Mouse (Mus musculus): Measurements from ENCODE around the gene Ubxn6.

Ubxn6 gene

GRCm38 (mm10) chr17:56051369-56051768, 23.5 kb downstream of the Ubxn6 start:
- no peak for DNase-seq

- DNase-seq: no peak
Observed at GRCm38 (mm10) chr17:56040857-56041163, 34.0 kb downstream of the Ubxn6 start.

- peak; percentile 99 for DNase-seq
Observed at GRCm38 (mm10) chr17:56040030-56040856, 34.6 kb downstream of the Ubxn6 start, which contains the start of gene Chaf1a. Chaf1a (plus strand) TSS chr17:56040439.

- DNase-seq: no peak
Observed at GRCm38 (mm10) chr17:56039345-56039744, 35.5 kb downstream of the Ubxn6 start.

GRCm38 (mm10) chr17:56038583-56039261, 36.1 kb downstream of the Ubxn6 start:
- DNase-seq: peak in 1 of 2 experiments; percentile 57

- no peak for DNase-seq
Observed at GRCm38 (mm10) chr17:56036901-56037287, 37.9 kb downstream of the Ubxn6 start.

- peak; percentile 100 for DNase-seq
Observed at GRCm38 (mm10) chr17:56036176-56036900, 38.5 kb downstream of the Ubxn6 start, which contains the start of gene Sh3gl1. Sh3gl1 (minus strand) TSS chr17:56036635.

- DNase-seq: no peak
Observed at GRCm38 (mm10) chr17:56035216-56035615, 39.6 kb downstream of the Ubxn6 start.

GRCm38 (mm10) chr17:56034726-56035100, 40.1 kb downstream of the Ubxn6 start:
- no peak for DNase-seq

- DNase-seq: no peak
Observed at GRCm38 (mm10) chr17:56034040-56034725, 40.6 kb downstream of the Ubxn6 start.

GRCm38 (mm10) chr17:56032831-56033230, 42.0 kb downstream of the Ubxn6 start:
- no peak for DNase-seq

- no peak for DNase-seq
Observed at GRCm38 (mm10) chr17:56032127-56032733, 42.6 kb downstream of the Ubxn6 start.

GRCm38 (mm10) chr17:56031431-56031830, 43.4 kb downstream of the Ubxn6 start:
- no peak for DNase-seq

GRCm38 (mm10) chr17:56030919-56031318, 43.9 kb downstream of the Ubxn6 start:
- DNase-seq: peak in 1 of 2 experiments; percentile 39

GRCm38 (mm10) chr17:56030238-56030870, 44.5 kb downstream of the Ubxn6 start:
- DNase-seq: peak; percentile 63 to 71

GRCm38 (mm10) chr17:56027801-56028441, 46.9 kb downstream of the Ubxn6 start:
- DNase-seq: peak; percentile 55 to 62

- DNase-seq: no peak
Observed at GRCm38 (mm10) chr17:56026881-56027280, 47.9 kb downstream of the Ubxn6 start.

GRCm38 (mm10) chr17:56026303-56026702, 48.5 kb downstream of the Ubxn6 start:
- no peak for DNase-seq

GRCm38 (mm10) chr17:56024931-56025330, 49.9 kb downstream of the Ubxn6 start:
- DNase-seq: peak in 1 of 2 experiments; percentile 6

- peak in 1 of 2 experiments; percentile 3 for DNase-seq
Observed at GRCm38 (mm10) chr17:56024476-56024875, 50.4 kb downstream of the Ubxn6 start.

GRCm38 (mm10) chr17:56023386-56023785, 51.4 kb downstream of the Ubxn6 start:
- no peak for DNase-seq

GRCm38 (mm10) chr17:56022989-56023290, 51.9 kb downstream of the Ubxn6 start:
- DNase-seq: no peak
